Mouse (Mus musculus): ENCODE data around the gene Hao1.

Gene Hao1

DNA sequence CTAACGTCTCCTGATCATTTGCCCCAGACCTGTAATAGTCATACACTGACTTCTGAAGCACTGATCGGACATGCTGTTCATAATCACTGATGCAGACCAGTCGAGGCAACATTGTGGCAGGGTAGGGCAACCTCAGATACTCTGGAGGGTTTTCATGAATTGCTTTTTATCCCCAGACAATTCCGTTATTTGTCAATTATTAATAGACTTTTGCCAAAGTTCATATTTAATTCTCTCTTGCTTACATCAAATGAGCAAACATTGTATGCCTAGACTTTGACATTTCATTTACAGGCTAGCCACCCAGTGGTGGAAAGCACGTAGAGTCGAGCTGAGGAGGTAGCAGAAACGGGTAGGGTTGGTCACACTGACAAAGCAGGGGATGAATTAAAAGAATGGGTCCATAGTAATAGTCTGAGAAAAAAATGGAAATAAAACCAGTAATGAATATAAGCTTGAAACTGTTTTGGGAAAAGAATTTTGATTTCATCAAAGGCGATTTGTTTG, at the start of gene Hao1:
Hao1 (minus strand) TSS at position 148 of the 507 bp plus-strand sequence.
- no peak for TF ChIP-seq GATA4 (IDR thresholded peaks at IDR 0.05; ENCODE audit: insufficient replicate concordance, low read length)

DNA sequence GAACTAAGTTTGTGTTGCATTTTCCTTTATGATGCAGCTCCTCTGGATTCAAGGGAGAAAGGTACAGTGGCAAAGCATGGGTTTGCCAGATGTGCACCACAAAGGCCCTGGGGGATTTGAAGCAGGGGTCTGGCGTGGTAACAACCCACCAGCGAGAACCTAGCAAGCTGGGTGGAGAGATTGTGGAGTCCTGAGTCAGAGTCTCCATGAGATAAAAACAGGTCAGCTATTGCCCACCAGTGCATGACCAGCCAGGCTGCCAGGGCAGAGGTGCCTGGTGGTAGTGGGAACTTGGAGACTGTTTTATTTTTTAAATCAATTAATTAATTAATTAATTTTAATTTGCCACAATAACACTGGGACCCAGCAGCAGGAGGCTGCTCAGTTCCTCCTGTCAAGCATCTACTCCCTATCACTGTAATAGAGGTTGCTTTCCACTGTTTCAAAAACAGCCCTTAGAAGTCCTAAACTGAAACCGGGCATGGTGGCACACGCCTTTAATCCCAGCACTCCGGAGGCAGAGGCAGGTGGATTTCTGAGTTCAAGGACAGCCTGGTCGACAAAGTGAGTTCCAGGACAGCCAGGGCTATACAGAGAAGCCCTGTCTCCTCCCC, 37.0 kb upstream of the Hao1 start:
- no peak for TF ChIP-seq GATA4 (IDR thresholded peaks at IDR 0.05; ENCODE audit: insufficient replicate concordance, low read length)

DNA sequence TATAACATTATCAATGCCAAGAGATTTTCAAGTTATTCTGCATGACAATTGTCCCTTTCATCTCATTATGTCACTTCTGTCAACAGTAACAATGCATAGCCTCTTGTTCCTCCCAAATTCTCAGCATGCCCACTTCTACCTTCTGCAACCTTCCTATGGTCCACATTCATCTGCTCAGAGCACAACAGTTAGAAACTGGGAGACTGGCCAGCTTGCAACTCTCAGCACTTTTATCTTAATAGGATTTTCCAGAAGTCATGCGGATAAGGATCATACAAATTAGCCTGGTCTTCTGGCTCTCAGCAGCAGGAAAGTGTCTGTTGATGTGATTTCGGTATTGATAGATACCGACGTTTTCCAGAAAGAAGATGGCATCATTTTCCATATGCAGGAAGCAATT, 31.1 kb upstream of the Hao1 start:
- TF ChIP-seq GATA4 (IDR thresholded peaks at IDR 0.05; ENCODE audit: insufficient replicate concordance, low read length) = no peak

DNA sequence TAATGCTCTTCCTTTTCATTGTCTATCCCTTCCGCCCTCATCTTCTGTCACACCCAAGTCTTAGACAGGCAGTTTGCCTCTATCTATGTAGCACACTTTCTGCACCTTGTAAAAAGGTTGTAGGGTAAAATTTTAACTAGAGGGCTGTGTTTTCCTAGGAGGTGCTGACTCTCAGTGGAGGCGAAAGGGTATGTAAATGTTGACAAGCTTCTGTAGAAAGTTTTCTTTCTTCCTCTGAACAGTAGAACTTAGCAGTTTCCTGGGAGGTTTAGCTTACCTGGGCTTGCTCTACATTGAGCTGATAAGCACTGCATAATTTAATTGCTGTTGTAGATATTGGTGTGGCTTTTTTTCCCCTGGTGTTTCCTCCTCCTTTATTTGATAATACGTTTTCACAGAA, 5.3 kb upstream of the Hao1 start:
- TF ChIP-seq GATA4 (IDR thresholded peaks at IDR 0.05; ENCODE audit: insufficient replicate concordance, low read length) = no peak

DNA sequence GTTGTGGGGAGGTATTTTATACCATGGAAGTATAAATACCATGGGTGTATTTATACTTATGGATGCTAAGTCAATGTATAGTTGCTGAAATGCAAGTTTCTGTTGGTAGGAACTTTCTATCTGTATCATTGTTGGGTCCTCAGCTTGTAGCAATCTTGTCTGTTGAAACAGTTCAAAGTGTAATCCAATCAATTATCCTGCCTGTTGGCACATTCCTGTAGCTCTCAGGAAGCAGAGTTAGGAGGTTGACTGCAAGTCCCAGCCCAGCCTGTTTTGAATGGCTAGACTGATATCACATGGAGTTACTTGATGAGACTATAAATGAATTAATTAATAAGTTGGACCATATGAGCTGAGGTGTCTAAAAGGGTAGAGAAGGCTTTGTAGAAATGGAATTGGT, 1.8 kb downstream of the Hao1 start:
- no peak for TF ChIP-seq GATA4 (IDR thresholded peaks at IDR 0.05; ENCODE audit: insufficient replicate concordance, low read length)

DNA sequence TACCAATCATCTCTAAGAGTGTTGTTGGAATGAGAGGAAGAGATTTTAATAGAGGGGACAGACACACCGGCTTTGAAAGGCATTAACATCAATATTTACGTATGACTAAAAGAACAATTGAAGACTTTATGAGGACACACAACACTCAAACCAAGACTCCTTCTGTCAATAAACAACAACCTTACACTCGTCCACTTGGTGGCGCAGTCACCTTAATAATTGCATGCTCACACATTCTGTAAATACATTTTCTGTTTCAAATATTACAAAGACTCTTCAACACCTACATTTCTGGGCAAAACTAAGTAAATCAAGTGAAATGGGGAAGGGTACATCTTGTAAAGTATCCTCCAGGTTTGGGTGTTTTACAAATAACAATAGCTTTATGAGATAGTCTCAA, 4.4 kb downstream of the Hao1 start:
- no peak for TF ChIP-seq GATA4 (IDR thresholded peaks at IDR 0.05; ENCODE audit: insufficient replicate concordance, low read length)

DNA sequence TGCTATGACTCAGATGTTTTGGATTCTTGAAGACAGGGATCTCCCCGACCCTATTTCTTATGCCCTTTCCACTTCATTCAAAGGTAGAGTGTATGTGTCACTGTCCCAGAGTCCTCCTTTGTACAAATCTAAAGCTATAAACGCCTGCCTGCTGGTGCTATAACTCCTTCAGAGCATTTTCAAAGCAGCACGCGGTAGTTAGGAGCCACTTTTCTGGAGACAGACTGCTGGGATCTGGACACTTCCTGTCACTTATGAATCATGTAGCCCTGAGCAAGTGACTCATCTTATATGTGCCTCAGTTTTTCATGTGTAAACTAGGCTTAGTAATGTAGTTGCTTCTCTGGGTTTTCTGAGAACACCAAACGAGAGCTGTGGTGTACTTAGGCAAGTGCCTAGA, 9.1 kb downstream of the Hao1 start:
- no peak for TF ChIP-seq GATA4 (IDR thresholded peaks at IDR 0.05; ENCODE audit: insufficient replicate concordance, low read length)

DNA sequence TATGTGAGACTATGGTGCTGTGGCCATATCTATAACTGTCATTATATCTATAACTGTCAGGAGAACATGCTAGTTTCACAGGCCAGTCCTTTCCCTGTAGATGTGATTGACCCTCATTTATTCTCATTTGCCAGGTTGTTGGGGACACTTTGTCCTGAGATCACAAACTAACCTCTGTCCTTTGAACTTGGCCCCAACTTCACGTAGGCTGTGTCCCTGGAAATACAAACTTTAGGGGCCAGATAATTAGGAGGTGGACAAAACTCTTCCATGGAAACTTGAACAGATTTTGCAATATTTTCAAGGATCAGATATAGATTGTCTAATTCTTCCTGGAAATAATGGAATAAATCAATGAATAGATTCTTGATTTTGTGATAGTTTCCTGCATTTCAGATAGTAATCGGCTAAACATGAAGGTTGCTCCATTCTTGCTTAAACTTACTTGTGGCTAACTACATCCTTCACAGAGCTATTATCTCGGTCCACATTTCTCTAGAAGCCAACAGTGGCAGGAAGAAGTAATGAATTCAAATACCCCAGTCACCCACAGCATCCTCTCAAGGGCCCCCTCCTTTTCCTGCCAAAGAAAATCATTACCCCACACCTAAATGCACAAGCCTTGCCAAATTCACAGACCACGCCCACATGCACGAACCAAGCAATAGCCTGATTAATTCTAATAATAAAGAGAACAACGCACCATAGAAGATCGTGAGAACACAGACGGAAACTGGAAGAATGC, 9.7 kb downstream of the Hao1 start:
- no peak for TF ChIP-seq GATA4 (IDR thresholded peaks at IDR 0.05; ENCODE audit: insufficient replicate concordance, low read length)

DNA sequence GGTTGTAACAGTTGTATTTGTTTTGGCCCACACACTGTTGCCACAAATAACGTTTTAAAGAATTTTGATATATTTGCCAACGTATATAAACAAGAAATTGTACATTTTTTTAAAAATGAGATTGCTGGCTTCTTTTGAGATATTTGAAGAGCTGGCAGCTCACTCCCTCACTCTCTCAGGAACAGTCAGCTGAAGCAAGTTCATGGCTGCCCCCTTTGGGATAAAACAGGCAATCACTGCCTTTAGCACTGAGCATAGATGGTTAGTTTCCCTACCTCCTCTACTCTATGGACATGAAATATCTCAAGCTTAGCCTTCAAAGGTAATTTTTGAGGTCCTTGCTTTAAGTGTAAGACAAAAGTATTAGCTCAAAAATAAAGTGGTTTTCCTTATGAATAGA, 10.7 kb downstream of the Hao1 start:
- no peak for TF ChIP-seq GATA4 (IDR thresholded peaks at IDR 0.05; ENCODE audit: insufficient replicate concordance, low read length)

DNA sequence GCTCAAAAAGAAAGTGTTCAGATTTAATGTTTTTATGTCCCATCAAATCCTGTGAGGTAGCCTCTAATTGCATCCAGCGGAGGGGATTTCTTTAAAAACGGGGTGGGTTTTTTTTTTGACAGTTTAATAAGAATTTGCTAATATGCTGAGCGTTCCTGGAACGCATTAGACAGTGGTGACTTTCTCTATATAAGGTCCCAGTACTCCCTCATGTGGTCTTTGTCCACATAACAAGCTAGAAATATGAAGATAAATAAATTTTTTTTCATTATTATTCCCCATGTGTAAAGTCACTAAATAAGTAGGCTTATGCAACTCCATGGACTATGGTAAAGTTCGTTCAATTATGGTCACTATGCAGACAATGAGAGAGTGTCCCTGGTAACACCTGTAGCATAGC, 13.1 kb downstream of the Hao1 start:
- TF ChIP-seq GATA4 (IDR thresholded peaks at IDR 0.05; ENCODE audit: insufficient replicate concordance, low read length) = no peak

DNA sequence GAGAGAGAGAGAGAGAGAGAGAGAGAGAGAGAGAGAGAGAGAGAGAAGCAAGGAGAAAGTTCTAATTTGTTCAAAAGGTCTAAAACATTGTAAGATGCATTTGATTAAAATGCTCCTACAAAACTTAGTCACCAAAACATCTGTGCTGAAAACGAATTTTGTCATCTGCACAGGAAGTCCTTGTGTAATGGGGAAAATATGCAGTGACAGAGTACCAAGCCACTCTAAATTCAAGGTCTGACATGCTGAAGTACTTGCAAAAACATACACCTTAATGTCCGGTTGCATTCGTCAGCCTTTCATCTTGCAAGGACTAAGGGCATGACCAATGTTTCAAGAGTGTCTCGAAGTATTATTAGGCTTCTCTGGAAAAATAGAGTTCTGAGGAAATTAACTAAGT, 15.7 kb downstream of the Hao1 start:
- no peak for TF ChIP-seq GATA4 (IDR thresholded peaks at IDR 0.05; ENCODE audit: insufficient replicate concordance, low read length)

DNA sequence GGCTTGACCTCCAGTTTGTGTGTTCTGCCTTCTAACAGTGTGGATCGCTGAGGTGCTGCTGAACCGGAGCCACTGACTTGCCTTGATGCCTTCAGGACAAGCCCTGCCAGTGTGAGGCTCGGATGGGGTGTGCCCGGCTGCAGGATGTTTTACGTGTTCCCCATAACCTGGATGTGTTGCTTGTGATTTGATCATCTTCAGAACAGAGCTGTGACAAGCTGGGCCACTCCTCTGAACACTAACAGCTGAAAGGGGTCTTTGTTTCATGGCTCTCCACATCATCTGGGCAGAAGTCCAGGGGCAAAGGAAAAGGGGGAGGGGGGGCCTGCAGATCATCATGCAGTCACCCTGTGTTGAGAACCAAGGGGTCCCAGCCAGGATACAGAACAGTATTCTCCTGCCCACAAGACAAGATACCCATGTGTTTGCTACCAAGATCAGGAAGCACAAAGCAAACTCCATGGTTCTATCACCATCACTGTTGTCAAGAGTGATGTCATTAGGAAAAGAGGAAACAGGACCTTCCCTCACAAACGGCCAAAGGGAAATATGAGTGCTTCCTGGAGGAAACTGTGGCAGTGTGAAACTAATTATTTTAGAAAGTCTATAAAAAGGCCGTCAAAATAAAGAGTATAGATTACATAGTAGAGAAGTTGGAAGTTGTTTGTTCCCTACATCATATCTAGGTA, 25.9 kb downstream of the Hao1 start:
- TF ChIP-seq GATA4 (IDR thresholded peaks at IDR 0.05; ENCODE audit: insufficient replicate concordance, low read length) = no peak

DNA sequence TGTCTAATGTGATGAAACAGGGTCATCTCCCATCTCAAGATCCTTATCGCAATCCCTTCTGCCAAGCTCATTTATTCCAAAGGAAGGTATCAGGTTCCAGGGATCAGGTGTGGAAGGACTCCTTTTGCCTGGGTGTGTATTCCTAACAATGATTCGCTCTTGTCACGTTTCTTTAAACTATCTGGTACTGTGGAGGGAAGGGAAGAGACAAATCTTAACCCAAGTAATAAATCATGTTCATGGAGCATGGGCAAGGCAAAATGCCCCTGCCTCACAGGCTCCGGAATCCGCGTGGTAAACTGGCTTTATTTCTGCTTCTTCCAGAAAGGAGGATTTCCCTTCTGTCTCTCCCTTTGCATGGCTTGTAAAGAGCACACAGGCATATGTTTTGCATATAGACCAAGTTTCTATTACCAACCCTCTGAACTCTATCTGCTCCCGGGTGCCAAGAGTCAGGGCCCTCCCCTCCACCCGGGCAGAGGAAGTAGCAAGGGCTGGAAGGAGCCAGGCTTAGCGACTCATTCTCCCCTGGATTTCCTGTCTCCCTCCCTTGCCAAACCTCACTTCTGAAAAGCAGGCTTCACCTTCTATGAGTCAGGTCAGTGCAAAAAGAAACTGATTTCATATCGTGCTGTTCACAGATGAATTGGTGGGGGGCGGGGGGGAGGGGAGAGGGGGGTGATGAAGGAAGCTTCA, 26.6 kb downstream of the Hao1 start:
- TF ChIP-seq GATA4 (IDR thresholded peaks at IDR 0.05; ENCODE audit: insufficient replicate concordance, low read length) = no peak

DNA sequence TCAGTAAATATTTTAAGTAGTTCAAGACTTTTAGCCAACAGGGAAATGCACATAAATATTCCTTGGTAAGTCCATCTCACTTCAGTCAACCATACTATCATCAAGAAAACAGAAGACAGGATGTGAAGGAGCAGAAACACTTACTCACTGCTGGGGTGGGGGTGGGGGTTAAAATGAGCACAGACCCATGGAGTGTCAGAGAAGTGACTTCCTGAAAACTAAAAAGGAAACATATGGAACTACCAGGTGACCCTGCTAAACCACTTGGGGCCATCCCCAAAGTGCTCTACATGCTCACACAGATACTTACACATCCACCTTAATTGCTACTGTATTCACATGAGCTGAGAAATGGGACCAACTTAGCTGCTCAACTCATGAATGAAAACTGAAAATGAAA, 36.1 kb downstream of the Hao1 start:
- TF ChIP-seq GATA4 (IDR thresholded peaks at IDR 0.05; ENCODE audit: insufficient replicate concordance, low read length) = no peak

DNA sequence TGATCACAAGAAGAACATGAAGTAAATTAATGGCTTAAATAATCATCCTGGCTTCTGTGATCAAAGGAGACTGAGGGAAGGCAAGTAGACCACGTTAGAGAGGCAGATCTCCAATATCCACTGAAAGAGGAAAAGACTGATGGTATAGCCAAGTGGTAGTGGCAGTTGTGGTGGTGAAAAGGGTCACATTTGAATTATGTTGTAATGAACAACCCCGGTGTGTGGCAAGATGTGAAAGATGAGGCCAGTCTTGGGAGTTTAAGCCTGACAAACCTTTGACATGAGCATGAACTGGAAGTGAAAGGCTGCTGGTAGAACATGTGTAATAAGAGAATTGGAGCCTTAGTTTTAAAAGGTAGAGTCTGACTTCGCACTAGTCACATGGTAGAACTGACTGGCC, 54.4 kb downstream of the Hao1 start:
- TF ChIP-seq GATA4 (IDR thresholded peaks at IDR 0.05; ENCODE audit: insufficient replicate concordance, low read length) = no peak

DNA sequence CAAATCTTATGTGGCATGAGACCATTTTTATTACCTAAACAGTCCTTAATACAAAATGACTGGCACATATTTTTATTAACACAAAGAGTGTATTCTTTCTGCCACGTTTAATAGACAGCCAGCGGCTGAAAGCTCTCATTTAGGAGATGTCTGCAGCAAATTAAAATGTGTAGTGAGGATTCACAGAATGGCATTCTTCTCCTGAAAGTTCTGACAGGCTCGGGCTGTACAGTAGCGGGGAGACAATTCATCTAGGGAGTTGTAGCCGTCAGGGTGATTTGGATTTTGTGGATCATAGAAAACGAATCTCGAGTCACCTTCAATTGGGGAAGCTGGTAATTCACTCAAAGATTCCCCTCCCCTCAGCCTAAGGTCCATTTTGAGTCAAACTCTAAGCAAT, 55.7 kb downstream of the Hao1 start:
- TF ChIP-seq GATA4 (IDR thresholded peaks at IDR 0.05; ENCODE audit: insufficient replicate concordance, low read length) = no peak

Measured in liver, adult (tissue).